Mouse (Mus musculus) spleen, adult 2 months (tissue): ENCODE results near the gene Ccin. TPM values are rescaled to one million over a fixed set of nuclear protein-coding genes. Genes with fewer than 3 reads are reported as not detected.
A peak's percentile ranks its signal among the peaks of the same experiment; 100 is the strongest.

Source experiments
- DNase-seq, 2 experiments: peaks; one replicate each; pipeline versions ENCODE4 v3.0.0 to v3.0.0-alpha.2; 2012 to 2021; ENCODE audit warnings: low spot score in 2 of 2, low read depth in 1 of 2
- H3K27ac ChIP-seq: fragments of 200-500 bp; 2 replicates; pipeline ENCODE4 v1.5.1; 2012; ENCODE audit warnings: low read length, inconsistent platforms; ENCODE audit not compliant: insufficient read depth
- H3K27me3 ChIP-seq: fragments of 200-500 bp; 2 replicates; pipeline ENCODE4 v1.6.1; 2012; ENCODE audit warnings: mild to moderate bottlenecking, moderate library complexity, low read length, inconsistent platforms; ENCODE audit not compliant: control insufficient read depth, insufficient read depth
- H3K36me3 ChIP-seq: fragments of 200-500 bp; 2 replicates; pipeline ENCODE4 v1.6.1; 2012; ENCODE audit warnings: mild to moderate bottlenecking, low read length, inconsistent platforms; ENCODE audit not compliant: control insufficient read depth, insufficient read depth
- H3K4me1 ChIP-seq: fragments of 200-500 bp; 2 replicates; pipeline ENCODE4 v1.6.1; 2011; ENCODE audit warnings: inconsistent platforms; ENCODE audit not compliant: control insufficient read depth, insufficient read depth, insufficient read length
- H3K4me3 ChIP-seq: fragments of 200-500 bp; 2 replicates; pipeline ENCODE4 v1.5.1; 2011; ENCODE audit warnings: mild to moderate bottlenecking, inconsistent platforms; ENCODE audit not compliant: insufficient read depth, insufficient read length; ENCODE audit errors: extremely low read depth
- CTCF ChIP-seq: fragments of 200-500 bp; IDR thresholded peaks from 2 replicates; pipeline ENCODE4 v1.5.1; 2011; ENCODE audit warnings: mild to moderate bottlenecking, inconsistent platforms; ENCODE audit not compliant: insufficient read depth, insufficient read length, insufficient replicate concordance; ENCODE audit errors: extremely low read depth
- POLR2A ChIP-seq: fragments of 200-500 bp; IDR thresholded peaks from 2 replicates; pipeline ENCODE4 v1.6.1; 2011; ENCODE audit warnings: low read depth, low read length, inconsistent platforms
- WGBS: fragments of 180-500 bp; shearing (Covaris S2); methylation state at CpG from one replicate; pipeline ENCODE4 v1.1.7; 2018; 5-methylcytosine and 5-hydroxymethylcytosine counted together
- polyA plus RNA-seq: library from polyadenylated mRNA; depleted of rRNA; stranded (reverse); fragments of >200 nt; gene quantifications from 2 replicates; pipeline ENCODE4 v1.2.3, GENCODE M21; 2012

The Ccin gene
- polyA plus RNA-seq, 1 experiment, result 0.04 TPM

GRCm38 (mm10) chr4:43968650-43969049 lies 14.6 kb upstream of the Ccin start:
- Histone ChIP-seq H3K27ac (no peak overlapping the region), H3K27me3 (no peaks in the 10 kb centered on the region), H3K4me3 (no peak overlapping the region), H3K36me3 (no peaks in the 10 kb centered on the region), H3K4me1 (peaks cover 58% of the 10 kb centered on the region; the same call in 1 of the 2 replicates)
- DNase-seq, result no peak
- WGBS, result 83% methylated on average over 13 of the region's 13 CpGs
- TF ChIP-seq POLR2A, result no peak

DNA sequence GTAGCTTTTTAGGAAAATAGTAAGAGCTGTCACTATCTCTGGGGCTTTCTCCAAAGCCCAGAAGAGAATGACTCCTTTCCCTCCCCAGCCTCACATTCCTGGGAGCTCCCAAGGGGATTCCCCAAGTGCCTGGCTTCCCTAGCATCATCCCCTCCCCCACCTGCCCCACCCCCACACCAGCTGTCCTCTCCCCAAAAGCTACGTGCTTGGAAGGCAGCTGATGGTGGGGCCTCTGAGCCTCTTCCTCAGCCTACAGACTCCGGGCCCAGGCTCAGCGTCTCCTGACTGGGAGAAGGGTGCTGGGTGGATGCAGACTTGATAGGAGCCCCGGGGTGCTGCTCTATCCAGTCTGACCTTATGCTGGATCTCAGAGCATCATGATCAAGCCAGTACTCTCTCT lies 13.9 kb upstream of the Ccin start:
- Histone ChIP-seq H3K36me3 (no peaks in the 10 kb centered on the region), H3K4me1 (peaks cover 58% of the 10 kb centered on the region; the same call in 1 of the 2 replicates), H3K27ac (no peak overlapping the region), H3K4me3 (no peak overlapping the region), H3K27me3 (no peaks in the 10 kb centered on the region)
- DNase-seq, result no peak
- TF ChIP-seq POLR2A, result no peak
- TF ChIP-seq CTCF, result no peak
- WGBS, result 65% methylated on average over 4 of the region's 4 CpGs

DNA sequence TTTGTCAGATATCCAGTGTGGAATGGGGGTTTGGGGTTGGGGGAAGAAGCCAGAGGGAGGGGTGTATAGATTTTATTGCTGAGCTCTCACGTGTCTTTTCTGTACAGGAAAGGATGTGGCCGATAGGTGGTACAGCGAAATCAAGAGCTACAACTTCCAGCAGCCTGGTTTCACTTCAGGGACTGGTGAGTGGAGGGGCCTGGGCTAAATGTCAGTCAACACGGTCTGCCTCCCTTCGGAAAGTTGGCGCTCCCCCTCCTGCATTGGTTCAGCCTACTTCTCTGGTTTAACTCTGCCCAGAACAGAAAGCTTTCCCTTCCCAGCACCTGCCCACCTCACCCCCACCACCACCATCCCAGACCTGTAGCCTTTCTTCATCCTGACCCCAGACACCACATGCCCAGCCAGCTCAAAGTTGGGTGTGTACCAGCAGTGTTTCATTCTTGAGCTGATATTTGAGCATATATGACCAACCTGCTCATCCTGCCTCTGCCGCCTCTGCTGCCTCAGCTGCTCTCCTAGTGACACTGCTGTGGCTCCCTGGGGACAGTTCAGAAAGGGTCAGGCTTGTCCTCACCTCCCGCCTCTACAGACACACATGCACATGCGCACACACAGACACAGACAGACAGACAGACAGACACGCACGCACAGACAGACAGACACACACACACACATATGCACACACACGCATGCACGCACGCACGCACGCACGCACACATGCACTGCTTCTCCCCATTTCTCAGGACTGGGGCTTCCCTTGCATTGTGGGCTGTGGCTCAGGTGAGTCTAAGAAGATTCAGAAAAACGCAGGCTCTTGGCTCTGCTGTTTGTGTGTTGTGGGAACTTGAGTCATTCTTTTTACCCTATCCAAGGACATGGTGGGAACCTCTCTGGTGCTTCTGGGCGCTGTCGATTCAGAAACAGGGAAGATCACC lies 12.6 kb upstream of the Ccin start:
- no peaks in the 10 kb centered on the region for H3K36me3 ChIP-seq
- H3K4me1 ChIP-seq, result peaks cover 50% of the 10 kb centered on the region; the same call in 1 of the 2 replicates
- TF ChIP-seq CTCF (no peak), POLR2A (no peak)
- no peak for DNase-seq
- 52% methylated on average over 20 of the region's 20 CpGs for WGBS
- no peaks in the 10 kb centered on the region for H3K27me3 ChIP-seq
- H3K27ac ChIP-seq, result peak overlapping the region; percentile 61
- H3K4me3 ChIP-seq, result no peak overlapping the region

DNA sequence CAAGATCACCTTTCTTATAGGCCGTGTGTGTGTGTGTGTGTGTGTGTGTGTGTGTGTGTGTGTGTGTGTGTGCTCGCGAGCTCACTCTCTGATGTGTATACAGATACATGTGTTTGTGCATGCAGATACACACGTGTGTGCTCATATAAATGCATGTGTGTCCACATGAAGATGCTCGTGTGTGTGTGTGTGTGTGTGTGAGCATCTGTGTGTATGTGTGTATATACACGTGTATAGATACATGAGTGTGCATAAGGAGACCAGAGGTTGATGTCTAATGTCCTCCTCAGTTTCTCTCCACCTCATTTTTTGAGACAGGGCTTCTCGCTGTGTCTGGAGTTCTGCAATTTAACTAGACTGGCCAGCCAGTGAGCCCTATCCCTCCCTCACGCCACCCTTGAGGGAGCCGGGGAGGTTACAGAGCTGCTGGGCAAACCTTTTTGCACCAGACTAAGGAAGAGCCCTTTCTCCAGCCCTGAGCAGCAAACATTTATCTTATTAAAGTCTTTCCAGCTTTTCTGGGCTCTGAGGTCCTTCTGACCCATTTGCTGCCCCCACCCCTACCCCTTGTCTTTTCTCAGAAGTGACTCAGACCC lies 11.6 kb upstream of the Ccin start:
- Histone ChIP-seq H3K4me3 (no peak overlapping the region), H3K27me3 (no peaks in the 10 kb centered on the region), H3K4me1 (peaks cover 40% of the 10 kb centered on the region; the same call in 1 of the 2 replicates), H3K27ac (peak overlapping the region; percentile 83), H3K36me3 (no peaks in the 10 kb centered on the region)
- no peak for DNase-seq
- 45% methylated on average over 9 of the region's 9 CpGs for WGBS
- no peak for TF ChIP-seq CTCF
- no peak for TF ChIP-seq POLR2A

DNA sequence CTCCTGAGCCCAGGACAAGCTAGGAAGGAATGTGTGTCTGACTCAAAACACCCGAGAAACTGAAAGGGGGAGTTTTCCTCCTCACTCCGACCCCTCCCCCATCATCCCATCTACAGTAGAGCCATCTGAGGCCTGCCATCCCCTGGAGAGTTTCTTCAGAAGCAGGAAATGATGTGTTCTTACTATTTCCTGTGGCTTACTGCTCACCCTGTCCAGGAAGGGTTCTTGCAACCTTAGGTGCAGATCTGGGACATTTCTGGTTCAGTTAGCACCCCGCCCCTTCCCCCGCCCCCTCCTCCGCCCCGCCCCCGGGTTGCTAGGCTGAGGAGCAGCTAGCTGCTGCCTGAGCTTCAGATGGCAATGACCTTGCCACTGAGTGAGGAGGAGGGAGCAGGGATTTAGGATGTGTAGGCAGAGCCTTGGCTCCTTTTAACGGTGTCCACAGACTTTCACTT lies 11.1 kb upstream of the Ccin start:
- peak overlapping the region; percentile 83 for H3K27ac ChIP-seq
- no peaks in the 10 kb centered on the region for H3K27me3 ChIP-seq
- no peak overlapping the region for H3K4me3 ChIP-seq
- H3K36me3 ChIP-seq, result no peaks in the 10 kb centered on the region
- peaks cover 36% of the 10 kb centered on the region; the same call in 1 of the 2 replicates for H3K4me1 ChIP-seq
- WGBS, result 0% methylated on average over 8 of the region's 8 CpGs
- TF ChIP-seq POLR2A, result no peak; the same call in 1 of the 2 replicates
- TF ChIP-seq CTCF, result no peak
- peak; percentile 54 to 74 for DNase-seq

DNA sequence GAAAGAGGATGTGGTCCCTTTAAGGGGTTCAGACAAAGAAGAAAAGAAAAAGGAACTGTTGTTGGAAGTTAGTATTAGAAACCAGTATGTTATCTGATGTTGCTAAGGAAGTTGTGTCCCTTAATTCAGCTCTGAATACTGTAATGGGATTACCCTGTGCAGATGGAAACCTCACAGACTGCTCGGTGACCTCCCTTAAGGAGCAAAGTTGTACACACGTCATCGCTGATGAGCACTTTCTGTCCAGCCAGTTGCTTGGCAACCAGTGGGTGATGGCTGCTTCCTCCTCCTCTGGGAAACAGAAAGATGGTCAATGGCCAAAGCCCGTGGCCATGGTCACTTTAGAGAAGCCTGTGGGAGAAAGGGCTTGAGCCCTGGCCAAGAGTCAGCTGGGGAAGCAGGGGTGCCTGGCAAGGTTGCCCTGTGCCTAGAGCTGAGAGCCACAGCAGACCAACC lies 9.7 kb upstream of the Ccin start:
- 3% methylated on average over 4 of the region's 4 CpGs for WGBS
- peak overlapping the region; percentile 86 for H3K27ac ChIP-seq

More for the DNA sequence above, 9.7 kb upstream of the Ccin start:
- peak; percentile 21 to 81 for DNase-seq
- no peaks in the 10 kb centered on the region for H3K27me3 ChIP-seq
- no peak overlapping the region for H3K4me3 ChIP-seq
- no peaks in the 10 kb centered on the region; the same call in 1 of the 2 replicates for H3K36me3 ChIP-seq
- peaks cover 33% of the 10 kb centered on the region; the same call in 1 of the 2 replicates for H3K4me1 ChIP-seq
- TF ChIP-seq POLR2A (no peak), CTCF (no peak)
